Mouse (Mus musculus) ES-Bruce4 (cell line): ENCODE measurements around the gene Lypd4. TPM values are rescaled to one million over a fixed set of nuclear protein-coding genes. Genes with fewer than 3 reads are reported as not detected.
A peak's percentile ranks its signal among the peaks of the same experiment; 100 is the strongest.
"Not testable (repeated sequence)": the region's sequence is repeated elsewhere in the genome, so short reads cannot be mapped to it uniquely, and the experiment has no call there.

Source experiments
- H3K27ac ChIP-seq: 2 replicates; pipeline ENCODE4 v1.5.1; 2012; ENCODE audit warnings: low read length, inconsistent platforms; ENCODE audit not compliant: insufficient read depth
- H3K27me3 ChIP-seq: 2 replicates; pipeline ENCODE4 v1.6.1; 2012; ENCODE audit warnings: mild to moderate bottlenecking, low read length, inconsistent platforms; ENCODE audit not compliant: control insufficient read depth, poor library complexity, insufficient read depth, severe bottlenecking
- H3K36me3 ChIP-seq: 2 replicates; pipeline ENCODE4 v1.6.1; 2012; ENCODE audit warnings: inconsistent platforms, mild to moderate bottlenecking, low read length, moderate library complexity; ENCODE audit not compliant: control insufficient read depth, poor library complexity, insufficient read depth, severe bottlenecking
- H3K4me1 ChIP-seq: one replicate; pipeline ENCODE4 v1.8.1; 2011; ENCODE audit warnings: low read length; ENCODE audit not compliant: control insufficient read depth, insufficient read depth
- H3K4me3 ChIP-seq: 2 replicates; pipeline ENCODE4 v1.5.1; 2011; ENCODE audit warnings: low read depth, mild to moderate bottlenecking, low read length
- H3K9ac ChIP-seq: 2 replicates; pipeline ENCODE4 v1.6.1; 2012; ENCODE audit warnings: low read depth, mild to moderate bottlenecking, inconsistent platforms; ENCODE audit not compliant: poor library complexity, severe bottlenecking
- H3K9me3 ChIP-seq: replicated peaks from 2 replicates; pipeline ENCODE4 v1.6.1; 2012; ENCODE audit warnings: mild to moderate bottlenecking, low read length, inconsistent platforms; ENCODE audit not compliant: control insufficient read depth, poor library complexity, insufficient read depth, severe bottlenecking
- CTCF ChIP-seq: IDR thresholded peaks from one replicate; pipeline ENCODE4 v1.8.1; 2011; ENCODE audit warnings: low read depth, low read length
- EP300 ChIP-seq: IDR thresholded peaks from 2 replicates; pipeline ENCODE4 v1.6.1; 2011; ENCODE audit warnings: low read depth, low read length; ENCODE audit not compliant: insufficient read depth
- POLR2A ChIP-seq: IDR thresholded peaks from one replicate; pipeline ENCODE4 v1.8.1; 2011; ENCODE audit warnings: low read length; ENCODE audit not compliant: insufficient read depth
- polyA plus RNA-seq: library from polyadenylated mRNA; stranded (reverse); fragments of >200 nt; gene quantifications from 2 replicates; pipeline ENCODE4 v1.2.4, GENCODE M21; 2011; ENCODE audit warnings: low read depth; ENCODE audit not compliant: missing spikeins, insufficient read depth, insufficient read length

The Lypd4 gene
- polyA plus RNA-seq, 1 experiment, result not detected

DNA sequence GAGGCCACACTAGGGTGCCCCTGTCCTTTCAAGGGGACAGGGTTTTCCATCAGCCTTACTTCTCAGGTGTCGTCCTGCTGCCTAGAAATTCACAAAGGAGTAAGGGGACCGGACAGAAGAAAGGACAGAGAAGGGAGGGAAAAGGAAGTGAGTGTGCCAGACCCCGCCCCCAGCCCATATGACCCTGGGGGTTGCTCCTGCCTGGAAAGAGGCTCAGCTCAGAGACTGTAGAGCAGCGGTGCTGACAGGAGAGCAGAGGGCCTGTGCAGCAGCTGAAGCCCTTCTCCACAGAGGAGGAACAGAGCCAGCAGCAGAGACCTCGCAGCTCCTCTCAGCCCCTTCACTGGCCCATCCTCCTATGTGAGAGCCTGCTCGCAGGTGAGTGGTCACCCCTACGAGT lies 16.0 kb downstream of the Lypd4 start:
- no peaks in the 10 kb centered on the region for H3K27me3 ChIP-seq
- peak overlapping the region; percentile 52 for H3K4me3 ChIP-seq
- H3K4me1 ChIP-seq, result peaks cover 4% of the 10 kb centered on the region
- TF ChIP-seq POLR2A (peak; percentile 89), EP300 (peak; percentile 75; the same call in 1 of the 2 replicates), CTCF (no peak)
- peak overlapping the region; percentile 26 for H3K9ac ChIP-seq
- no peaks in the 10 kb centered on the region for H3K9me3 ChIP-seq
- H3K36me3 ChIP-seq, result no peaks in the 10 kb centered on the region
- H3K27ac ChIP-seq, result peak overlapping the region; percentile 90

DNA sequence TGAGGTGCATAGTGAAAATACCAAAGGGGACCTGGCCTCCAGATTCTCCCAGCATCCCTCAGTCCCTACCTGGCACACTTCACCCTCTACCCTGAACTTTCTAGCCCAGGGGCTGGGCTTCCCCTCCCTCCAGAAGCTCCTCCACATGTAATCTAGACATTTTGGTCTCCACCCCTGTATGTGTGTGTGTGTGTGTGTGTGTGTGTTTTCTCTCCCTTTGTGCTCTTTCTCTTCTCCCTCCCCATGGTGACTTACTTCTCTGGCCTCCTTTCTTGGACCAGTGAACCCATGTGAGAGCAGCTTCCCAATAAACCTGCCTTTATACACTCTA lies 16.5 kb downstream of the Lypd4 start:
- peak overlapping the region; percentile 26 for H3K9ac ChIP-seq
- H3K4me3 ChIP-seq, result no peak overlapping the region
- H3K4me1 ChIP-seq, result peaks cover 4% of the 10 kb centered on the region
- no peaks in the 10 kb centered on the region for H3K27me3 ChIP-seq
- no peaks in the 10 kb centered on the region for H3K9me3 ChIP-seq
- TF ChIP-seq EP300 (no peak), POLR2A (no peak), CTCF (no peak)
- peak overlapping the region; percentile 90 for H3K27ac ChIP-seq
- no peaks in the 10 kb centered on the region for H3K36me3 ChIP-seq

- H3K36me3 ChIP-seq, result no peaks in the 10 kb centered on the region
- TF ChIP-seq CTCF, result no peak
- TF ChIP-seq EP300, result no peak
- TF ChIP-seq POLR2A, result peak; percentile 66
- peak overlapping the region; percentile 26; the same call in 1 of the 2 replicates for H3K9ac ChIP-seq
- peaks cover 4% of the 10 kb centered on the region for H3K4me1 ChIP-seq
- no peaks in the 10 kb centered on the region for H3K9me3 ChIP-seq
- H3K27ac ChIP-seq, result peak overlapping the region; percentile 90
- H3K27me3 ChIP-seq, result no peaks in the 10 kb centered on the region
- peak overlapping the region; percentile 34 for H3K4me3 ChIP-seq
Observed at GRCm38 (mm10) chr7:24852557-24853232, 17.0 kb downstream of the Lypd4 start.

- Histone ChIP-seq H3K9ac (0 out of 2 replicates have a peak overlapping the region, but pooled peaks have one; percentile 7), H3K27me3 (no peaks in the 10 kb centered on the region), H3K4me1 (peaks cover 2% of the 10 kb centered on the region), H3K4me3 (peak overlapping the region; percentile 44), H3K27ac (peak overlapping the region; percentile 54), H3K9me3 (no peaks in the 10 kb centered on the region), H3K36me3 (no peaks in the 10 kb centered on the region)
- TF ChIP-seq CTCF (no peak), POLR2A (no peak), EP300 (no peak)
Observed at GRCm38 (mm10) chr7:24851596-24852325, 18.0 kb downstream of the Lypd4 start.

GRCm38 (mm10) chr7:24850899-24851303 lies 18.8 kb downstream of the Lypd4 start:
- Histone ChIP-seq H3K9me3 (no peaks in the 10 kb centered on the region), H3K9ac (peak overlapping the region; percentile 77), H3K27ac (peak overlapping the region; percentile 96), H3K36me3 (no peaks in the 10 kb centered on the region), H3K4me1 (peaks cover 2% of the 10 kb centered on the region), H3K4me3 (peak overlapping the region; percentile 90), H3K27me3 (no peaks in the 10 kb centered on the region)
- TF ChIP-seq CTCF (no peak), POLR2A (peak; percentile 34), EP300 (peak; percentile 92)

- no peaks in the 10 kb centered on the region for H3K36me3 ChIP-seq
- H3K9ac ChIP-seq, result peak overlapping the region; percentile 77; the same call in 1 of the 2 replicates
- H3K4me3 ChIP-seq, result peak overlapping the region; percentile 11
- peak; percentile 82 for TF ChIP-seq EP300
- TF ChIP-seq CTCF, result no peak
- peak overlapping the region; percentile 40 for H3K27ac ChIP-seq
- no peaks in the 10 kb centered on the region for H3K27me3 ChIP-seq
- no peaks in the 10 kb centered on the region for H3K9me3 ChIP-seq
- peaks cover 2% of the 10 kb centered on the region for H3K4me1 ChIP-seq
Observed at GRCm38 (mm10) chr7:24850162-24850561, 19.6 kb downstream of the Lypd4 start.

GRCm38 (mm10) chr7:24846576-24846975 lies 23.2 kb downstream of the Lypd4 start:
- not testable (repeated sequence) for H3K36me3 ChIP-seq, H3K27me3 ChIP-seq, H3K9ac ChIP-seq, H3K4me1 ChIP-seq, H3K9me3 ChIP-seq, H3K4me3 ChIP-seq
- H3K27ac ChIP-seq, result peak overlapping the region; percentile 59
